Mouse (Mus musculus): Measurements from ENCODE around the gene Zfp61. TPM values are rescaled to one million over a fixed set of nuclear protein-coding genes. Genes with fewer than 3 reads are reported as not detected.
"Not testable (repeated sequence)": the region's sequence is repeated elsewhere in the genome, so short reads cannot be mapped to it uniquely, and the experiment has no call there.

The Zfp61 gene
- polyA plus RNA-seq, 1 experiment from 2014 or later: 41.4 TPM

DNA sequence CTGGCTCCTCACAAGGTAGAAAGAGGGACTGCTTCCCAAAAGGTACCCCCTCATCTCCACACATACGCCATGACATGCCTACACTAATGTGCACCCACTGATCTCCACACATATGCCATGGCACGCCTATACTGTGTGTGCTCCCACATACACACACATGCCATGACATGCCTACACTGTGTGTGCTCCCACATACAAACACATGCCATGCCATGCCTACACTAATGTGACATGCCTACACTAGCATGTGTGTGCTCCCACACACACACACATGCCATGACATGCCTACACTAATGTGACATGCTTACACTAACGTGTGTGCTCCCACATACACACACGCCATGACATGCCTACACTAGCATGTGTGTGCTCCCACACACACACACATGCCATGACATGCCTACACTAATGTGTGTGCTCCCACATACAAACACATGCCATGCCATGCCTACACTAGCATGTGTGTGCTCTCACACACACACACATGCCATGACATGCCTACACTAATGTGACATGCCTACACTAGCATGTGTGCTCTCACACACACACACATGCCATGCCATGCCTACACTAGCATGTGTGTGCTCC, 10.8 kb downstream of the Zfp61 start:
- WGBS: 95% methylated on average over 4 of the region's 4 CpGs
- Histone ChIP-seq H3K9me3 (ENCODE audit: control insufficient read depth, low read length) (no peaks in the 10 kb centered on the region), H3K36me3 (ENCODE audit: control insufficient read depth, insufficient read depth, low read length) (peaks cover 58% of the 10 kb centered on the region), H3K4me1 (ENCODE audit: control insufficient read depth, insufficient read depth, low read depth, low read length) (no peaks in the 10 kb centered on the region), H3K9ac (ENCODE audit: low read depth, low read length) (no peak overlapping the region), H3K4me2 (ENCODE audit: low read length) (no peak overlapping the region), H3K27me3 (replicated peaks; ENCODE audit: control insufficient read depth, insufficient read depth, low read length) (no peaks in the 10 kb centered on the region), H3K27ac (ENCODE audit: low read depth, low read length) (no peak overlapping the region), H3K4me3 (ENCODE audit: low read length) (no peak overlapping the region)
- ATAC-seq: no peak

- no peaks in the 10 kb centered on the region for H3K4me1 ChIP-seq (ENCODE audit: control insufficient read depth, insufficient read depth, low read depth, low read length)
- no peak overlapping the region for H3K9ac ChIP-seq (ENCODE audit: low read depth, low read length)
- H3K36me3 ChIP-seq (ENCODE audit: control insufficient read depth, insufficient read depth, low read length): peaks cover 48% of the 10 kb centered on the region
- no peaks in the 10 kb centered on the region for H3K27me3 ChIP-seq (replicated peaks; ENCODE audit: control insufficient read depth, insufficient read depth, low read length)
- no peak overlapping the region for H3K27ac ChIP-seq (ENCODE audit: low read depth, low read length)
- no peak overlapping the region for H3K4me2 ChIP-seq (ENCODE audit: low read length)
- WGBS: 92% methylated on average over 6 of the region's 6 CpGs
- H3K9me3 ChIP-seq (ENCODE audit: control insufficient read depth, low read length): no peaks in the 10 kb centered on the region
- ATAC-seq: no peak
- H3K4me3 ChIP-seq (ENCODE audit: low read length): no peak overlapping the region
These were observed 12.5 kb downstream of the Zfp61 start for GRCm38 (mm10) chr7:24288512-24288911.

GRCm38 (mm10) chr7:24287670-24288069, 13.4 kb downstream of the Zfp61 start:
- H3K9ac ChIP-seq (ENCODE audit: low read depth, low read length): no peak overlapping the region
- no peaks in the 10 kb centered on the region for H3K4me1 ChIP-seq (ENCODE audit: control insufficient read depth, insufficient read depth, low read depth, low read length)
- WGBS: 86% methylated on average over 5 of the region's 5 CpGs
- no peak overlapping the region for H3K4me2 ChIP-seq (ENCODE audit: low read length)
- ATAC-seq: no peak
- H3K27ac ChIP-seq (ENCODE audit: low read depth, low read length): no peak overlapping the region
- no peaks in the 10 kb centered on the region for H3K9me3 ChIP-seq (ENCODE audit: control insufficient read depth, low read length)
- no peak overlapping the region for H3K4me3 ChIP-seq (ENCODE audit: low read length)
- H3K27me3 ChIP-seq (replicated peaks; ENCODE audit: control insufficient read depth, insufficient read depth, low read length): no peaks in the 10 kb centered on the region
- peaks cover 41% of the 10 kb centered on the region for H3K36me3 ChIP-seq (ENCODE audit: control insufficient read depth, insufficient read depth, low read length)

DNA sequence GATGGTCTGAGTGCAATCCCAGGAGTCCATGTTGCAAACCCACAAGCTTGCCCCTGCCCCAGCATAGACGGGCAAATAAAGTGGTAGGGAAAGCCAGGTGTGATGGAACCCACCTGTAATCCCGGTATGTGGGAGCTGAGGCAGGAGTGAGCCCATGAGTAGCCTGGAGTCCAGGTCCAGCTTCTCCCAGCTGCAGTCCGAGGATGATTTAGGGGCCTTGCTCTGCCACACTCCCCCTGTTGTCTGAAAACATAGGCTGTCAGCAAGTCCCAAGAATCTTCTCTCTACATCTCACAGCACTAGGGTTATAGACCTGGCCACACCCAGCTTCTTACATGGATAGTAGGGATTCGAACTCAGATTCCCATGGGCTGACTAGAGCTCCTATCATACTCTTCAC, 14.1 kb downstream of the Zfp61 start:
- H3K27me3 ChIP-seq (replicated peaks; ENCODE audit: control insufficient read depth, insufficient read depth, low read length): no peaks in the 10 kb centered on the region
- no peak overlapping the region for H3K9ac ChIP-seq (ENCODE audit: low read depth, low read length)
- no peaks in the 10 kb centered on the region for H3K9me3 ChIP-seq (ENCODE audit: control insufficient read depth, low read length)
- no peak for ATAC-seq
- H3K4me2 ChIP-seq (ENCODE audit: low read length): no peak overlapping the region
- peaks cover 34% of the 10 kb centered on the region for H3K36me3 ChIP-seq (ENCODE audit: control insufficient read depth, insufficient read depth, low read length)
- no peak overlapping the region for H3K27ac ChIP-seq (ENCODE audit: low read depth, low read length)
- no peak overlapping the region for H3K4me3 ChIP-seq (ENCODE audit: low read length)
- 80% methylated on average over 4 of the region's 4 CpGs for WGBS
- no peaks in the 10 kb centered on the region for H3K4me1 ChIP-seq (ENCODE audit: control insufficient read depth, insufficient read depth, low read depth, low read length)

DNA sequence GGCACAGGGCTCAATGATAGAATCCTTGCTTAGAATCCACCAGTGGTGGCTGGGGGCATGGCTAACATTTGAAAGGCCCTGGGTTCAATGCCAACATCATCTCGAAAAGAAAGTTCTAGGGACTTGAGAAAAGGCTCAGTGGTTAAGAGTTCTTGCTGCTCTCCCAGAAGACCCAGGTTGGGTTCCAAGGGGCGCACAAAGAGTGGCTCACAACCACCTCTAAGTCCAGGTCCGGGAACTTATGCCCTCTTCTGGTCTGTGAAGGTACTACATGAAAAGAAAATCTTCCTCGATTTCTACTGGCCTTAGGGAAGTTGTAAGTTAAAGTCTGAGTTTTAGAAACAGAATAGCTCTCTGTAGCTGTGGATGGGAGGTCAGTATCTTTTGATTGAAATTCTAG, 14.9 kb downstream of the Zfp61 start:
- 51% methylated on average over 4 of the region's 4 CpGs for WGBS
- Histone ChIP-seq H3K27ac (ENCODE audit: low read depth, low read length) (no peak overlapping the region), H3K4me2 (ENCODE audit: low read length) (no peak overlapping the region), H3K9ac (ENCODE audit: low read depth, low read length) (no peak overlapping the region), H3K27me3 (replicated peaks; ENCODE audit: control insufficient read depth, insufficient read depth, low read length) (no peaks in the 10 kb centered on the region), H3K4me1 (ENCODE audit: control insufficient read depth, insufficient read depth, low read depth, low read length) (no peaks in the 10 kb centered on the region), H3K9me3 (ENCODE audit: control insufficient read depth, low read length) (no peaks in the 10 kb centered on the region), H3K36me3 (ENCODE audit: control insufficient read depth, insufficient read depth, low read length) (peaks cover 26% of the 10 kb centered on the region), H3K4me3 (ENCODE audit: low read length) (no peak overlapping the region)
- ATAC-seq: no peak

DNA sequence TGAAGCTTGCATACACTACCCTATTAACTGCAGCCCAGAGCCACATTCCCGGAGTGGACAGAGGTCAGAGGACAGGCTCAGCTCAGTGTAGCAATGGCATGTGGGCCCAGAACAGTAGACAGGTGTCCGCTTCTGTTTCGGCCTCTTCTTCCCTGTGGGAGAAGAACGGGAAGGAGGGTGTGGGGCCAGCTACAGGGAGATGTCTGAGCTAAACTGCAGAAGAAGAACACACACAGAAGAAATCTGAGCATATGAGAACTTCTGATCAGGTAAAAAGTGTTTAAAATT, 20.2 kb downstream of the Zfp61 start:
- no peaks in the 10 kb centered on the region for H3K9me3 ChIP-seq (ENCODE audit: control insufficient read depth, low read length)
- no peak overlapping the region for H3K27ac ChIP-seq (ENCODE audit: low read depth, low read length)
- 0 out of 2 replicates have a peak, but pooled peaks have one; percentile 17 for ATAC-seq
- no peaks in the 10 kb centered on the region for H3K27me3 ChIP-seq (replicated peaks; ENCODE audit: control insufficient read depth, insufficient read depth, low read length)
- no peak overlapping the region for H3K4me3 ChIP-seq (ENCODE audit: low read length)
- H3K4me2 ChIP-seq (ENCODE audit: low read length): no peak overlapping the region
- H3K4me1 ChIP-seq (ENCODE audit: control insufficient read depth, insufficient read depth, low read depth, low read length): no peaks in the 10 kb centered on the region
- no peaks in the 10 kb centered on the region; the same call in none of the 2 replicates for H3K36me3 ChIP-seq (ENCODE audit: control insufficient read depth, insufficient read depth, low read length)
- 67% methylated on average over 4 of the region's 4 CpGs for WGBS
- no peak overlapping the region for H3K9ac ChIP-seq (ENCODE audit: low read depth, low read length)

- H3K27me3 ChIP-seq (replicated peaks; ENCODE audit: control insufficient read depth, insufficient read depth, low read length): no peaks in the 10 kb centered on the region
- no peak overlapping the region for H3K27ac ChIP-seq (ENCODE audit: low read depth, low read length)
- ATAC-seq: peak; percentile 24; the same call in 1 of the 2 replicates
- H3K4me1 ChIP-seq (ENCODE audit: control insufficient read depth, insufficient read depth, low read depth, low read length): no peaks in the 10 kb centered on the region
- H3K9ac ChIP-seq (ENCODE audit: low read depth, low read length): no peak overlapping the region
- 58% methylated on average over 10 of the region's 10 CpGs for WGBS
- peaks cover 2% of the 10 kb centered on the region for H3K36me3 ChIP-seq (ENCODE audit: control insufficient read depth, insufficient read depth, low read length)
- H3K9me3 ChIP-seq (ENCODE audit: control insufficient read depth, low read length): no peaks in the 10 kb centered on the region
- H3K4me2 ChIP-seq (ENCODE audit: low read length): no peak overlapping the region
- no peak overlapping the region for H3K4me3 ChIP-seq (ENCODE audit: low read length)
These were observed 20.8 kb downstream of the Zfp61 start for GRCm38 (mm10) chr7:24280031-24280857.

DNA sequence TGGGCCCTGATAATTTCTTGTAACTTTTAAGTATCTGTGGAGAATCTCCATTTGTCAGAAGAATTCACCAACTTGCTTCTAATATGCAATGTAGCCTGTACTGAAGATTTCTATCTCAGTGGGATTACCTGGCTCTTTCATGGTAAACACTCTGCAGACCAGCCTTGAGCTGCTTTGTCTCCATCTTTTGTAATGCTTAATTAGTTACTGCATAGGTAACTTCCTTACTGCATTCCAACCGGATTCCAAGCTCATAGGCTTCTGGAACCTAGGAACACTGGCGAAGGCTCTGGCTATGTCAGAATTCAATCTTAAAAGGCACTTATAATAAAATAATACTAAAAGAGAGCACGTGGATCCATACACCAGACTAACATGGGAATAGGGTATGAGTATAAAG, 22.3 kb downstream of the Zfp61 start:
- not testable (repeated sequence) for H3K4me2 ChIP-seq (ENCODE audit: low read length); H3K27ac ChIP-seq (ENCODE audit: low read depth, low read length); ATAC-seq; H3K4me1 ChIP-seq (ENCODE audit: control insufficient read depth, insufficient read depth, low read depth, low read length); H3K9me3 ChIP-seq (ENCODE audit: control insufficient read depth, low read length); H3K4me3 ChIP-seq (ENCODE audit: low read length); H3K9ac ChIP-seq (ENCODE audit: low read depth, low read length); H3K27me3 ChIP-seq (replicated peaks; ENCODE audit: control insufficient read depth, insufficient read depth, low read length)
- WGBS: 84% methylated on average over 3 of the region's 3 CpGs
- peaks cover 15% of the 10 kb centered on the region for H3K36me3 ChIP-seq (ENCODE audit: control insufficient read depth, insufficient read depth, low read length)

DNA sequence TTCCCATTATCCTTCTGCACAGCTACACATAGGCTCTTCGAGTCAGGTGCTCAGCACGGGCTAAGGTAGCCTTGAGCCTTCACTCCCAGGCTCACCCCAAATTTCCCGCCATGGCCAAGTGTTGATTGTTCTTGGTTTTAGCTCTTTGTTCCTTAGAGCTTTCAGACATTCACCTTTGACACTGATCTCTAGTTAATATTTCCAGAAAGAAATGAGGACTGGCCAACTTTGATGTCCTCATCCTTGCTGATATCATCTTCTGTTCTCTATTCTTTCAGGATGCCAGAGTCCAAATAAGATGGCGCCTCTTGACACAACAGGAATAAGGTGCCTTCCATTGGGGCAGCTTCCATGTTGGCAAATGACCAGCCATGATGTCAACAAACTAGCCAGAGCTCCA, 26.6 kb downstream of the Zfp61 start:
- 96% methylated on average over 4 of the region's 4 CpGs for WGBS
- Histone ChIP-seq H3K4me3 (ENCODE audit: low read length) (no peak overlapping the region), H3K27me3 (replicated peaks; ENCODE audit: control insufficient read depth, insufficient read depth, low read length) (no peaks in the 10 kb centered on the region), H3K36me3 (ENCODE audit: control insufficient read depth, insufficient read depth, low read length) (peaks cover 17% of the 10 kb centered on the region), H3K4me1 (ENCODE audit: control insufficient read depth, insufficient read depth, low read depth, low read length) (peaks cover 6% of the 10 kb centered on the region; the same call in 1 of the 2 replicates), H3K4me2 (ENCODE audit: low read length) (no peak overlapping the region), H3K9me3 (ENCODE audit: control insufficient read depth, low read length) (no peaks in the 10 kb centered on the region), H3K27ac (ENCODE audit: low read depth, low read length) (no peak overlapping the region), H3K9ac (ENCODE audit: low read depth, low read length) (no peak overlapping the region)
- ATAC-seq: no peak

Data from hindbrain, embryonic 16.5 days (tissue).